Mouse (Mus musculus): Measurements from ENCODE around the gene Gnb3.
A peak's percentile ranks its signal among the peaks of the same experiment; 100 is the strongest.
"Not testable (repeated sequence)": the region's sequence is repeated elsewhere in the genome, so short reads cannot be mapped to it uniquely, and the experiment has no call there.

The Gnb3 gene

GRCm38 (mm10) chr6:124816611-124817010 is 23.5 kb downstream of the Gnb3 start:
- no peak for DNase-seq (ENCODE audit: extremely low spot score, low spot score)

DNA sequence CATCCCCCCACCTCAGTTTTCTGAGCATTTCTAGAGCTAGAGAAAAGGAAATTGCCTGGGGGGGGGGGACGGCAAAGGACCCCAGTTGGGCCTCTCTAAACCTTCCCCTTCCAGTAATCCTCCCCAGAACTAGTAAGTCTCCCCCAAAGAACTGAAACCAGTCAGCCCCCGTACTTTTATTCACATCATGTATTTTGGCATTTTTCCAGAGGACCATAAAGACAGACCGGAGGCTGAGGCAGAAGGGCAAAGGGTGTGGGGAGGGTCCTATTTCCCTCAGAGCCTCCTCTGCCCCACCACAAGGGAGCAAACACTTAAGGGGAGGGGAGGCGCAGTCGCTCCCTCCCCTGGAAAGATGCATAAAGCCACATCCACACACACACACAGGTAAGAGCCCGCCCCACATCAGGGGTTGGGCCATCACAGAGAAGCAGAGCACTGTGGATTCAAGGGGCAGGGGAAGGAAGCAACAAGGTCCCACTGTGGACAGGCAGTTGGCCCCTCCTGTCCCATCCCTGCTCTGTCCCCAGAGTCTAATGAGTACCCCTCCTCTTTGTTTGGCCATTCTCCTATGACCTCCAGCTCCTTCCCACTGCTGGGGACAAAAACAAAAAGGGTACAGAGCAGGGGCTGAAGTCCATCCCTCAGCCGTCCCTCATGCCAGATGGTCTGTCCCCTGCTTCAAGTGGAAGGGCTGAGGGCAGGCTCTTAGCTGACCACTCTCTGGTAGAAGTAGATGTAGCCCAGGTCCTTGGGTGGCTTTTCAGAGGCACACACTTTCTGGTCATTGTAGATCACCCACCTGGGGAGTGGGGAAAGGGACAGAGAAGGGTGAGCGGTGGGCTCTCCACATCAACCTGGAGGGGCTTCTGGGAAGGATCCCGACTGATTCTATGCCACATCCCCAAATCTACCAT is 25.0 kb downstream of the Gnb3 start:
- no peak for DNase-seq (ENCODE audit: extremely low spot score, low spot score)

DNA sequence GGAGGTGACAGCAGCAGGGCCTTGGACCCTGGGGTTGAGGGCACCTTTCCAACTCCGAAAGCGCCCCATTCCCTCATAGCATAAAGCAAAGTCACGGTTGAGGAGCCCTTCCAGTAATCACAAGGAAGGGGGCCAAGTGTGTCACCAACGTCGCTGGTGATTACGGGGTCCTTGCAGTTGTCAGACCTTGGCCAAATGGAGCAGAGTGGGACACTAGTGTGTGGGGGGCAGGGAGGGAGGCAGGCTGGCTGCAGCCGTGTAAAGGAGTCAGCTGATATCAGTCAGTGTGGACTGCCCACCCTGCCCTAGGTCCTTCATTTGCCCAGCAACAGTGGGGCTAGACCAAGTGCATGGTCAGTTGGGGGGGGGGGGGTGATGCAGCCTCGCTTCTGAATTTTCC is 25.6 kb downstream of the Gnb3 start:
- DNase-seq (ENCODE audit: extremely low spot score, low spot score): no peak

- peak; percentile 86 for DNase-seq (ENCODE audit: extremely low spot score, low spot score)
Measured at GRCm38 (mm10) chr6:124813933-124814332, 26.1 kb downstream of the Gnb3 start, which contains the start of gene Tpi1. Tpi1 (minus strand) TSS chr6:124814296.

DNA sequence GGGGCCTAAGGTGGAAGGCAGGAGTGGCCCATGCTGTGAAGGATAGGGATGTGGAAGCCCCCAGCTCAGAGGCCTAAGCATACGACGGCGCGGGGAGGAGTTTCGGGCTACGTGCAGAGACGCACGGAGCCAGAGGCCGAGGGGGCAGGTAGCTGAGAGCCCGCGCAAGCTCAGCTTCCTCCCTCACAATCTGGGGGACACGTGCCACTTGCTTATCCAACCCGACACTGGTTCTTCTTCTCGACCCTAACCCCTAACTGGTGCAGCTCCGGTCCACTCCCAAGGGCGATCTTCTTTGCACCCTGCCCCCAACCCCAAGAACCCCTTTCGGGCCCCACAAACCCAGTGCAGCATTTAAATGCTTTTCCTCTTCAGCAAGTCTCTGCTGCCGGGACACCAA is 26.6 kb downstream of the Gnb3 start:
- DNase-seq (ENCODE audit: extremely low spot score, low spot score): peak; percentile 73

- no peak for DNase-seq (ENCODE audit: extremely low spot score, low spot score)
Measured at GRCm38 (mm10) chr6:124812848-124813247, 27.2 kb downstream of the Gnb3 start.

GRCm38 (mm10) chr6:124811701-124812560 is 28.1 kb downstream of the Gnb3 start:
- DNase-seq (ENCODE audit: extremely low spot score, low spot score): no peak

GRCm38 (mm10) chr6:124811403-124811665 is 28.7 kb downstream of the Gnb3 start:
- DNase-seq (ENCODE audit: extremely low spot score, low spot score): no peak

GRCm38 (mm10) chr6:124810566-124811402 is 29.3 kb downstream of the Gnb3 start:
- DNase-seq (ENCODE audit: extremely low spot score, low spot score): not testable (repeated sequence)

DNA sequence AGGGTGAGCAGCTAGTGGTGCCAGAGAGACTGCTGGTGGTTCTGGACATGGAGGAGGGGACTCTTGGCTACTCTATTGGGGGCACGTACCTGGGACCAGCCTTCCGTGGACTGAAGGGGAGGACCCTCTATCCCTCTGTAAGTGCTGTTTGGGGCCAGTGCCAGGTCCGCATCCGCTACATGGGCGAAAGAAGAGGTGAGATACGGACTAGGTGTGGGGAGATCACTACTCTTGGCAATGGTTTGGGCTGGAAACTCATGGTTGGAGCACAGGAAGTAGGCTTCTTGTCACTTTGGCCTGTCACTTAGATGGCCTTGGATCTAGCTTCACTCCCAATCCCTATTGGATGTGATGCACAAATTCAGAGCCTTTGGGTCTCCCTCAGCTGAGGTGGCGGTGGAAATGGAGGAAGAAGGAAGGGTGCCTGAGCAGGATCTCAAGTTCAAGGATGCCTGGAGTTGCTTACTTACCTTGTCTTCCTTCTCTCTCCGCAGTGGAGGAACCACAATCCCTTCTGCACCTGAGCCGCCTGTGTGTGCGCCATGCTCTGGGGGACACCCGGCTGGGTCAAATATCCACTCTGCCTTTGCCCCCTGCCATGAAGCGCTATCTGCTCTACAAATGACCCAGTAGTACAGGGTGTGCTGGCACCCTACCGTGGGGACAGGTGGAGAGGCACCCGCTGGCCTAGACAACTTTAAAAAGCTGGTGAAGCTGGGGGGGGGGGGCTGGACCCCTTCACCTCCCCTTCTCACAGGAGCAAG is 30.1 kb downstream of the Gnb3 start:
- no peak for DNase-seq (ENCODE audit: extremely low spot score, low spot score)

DNA sequence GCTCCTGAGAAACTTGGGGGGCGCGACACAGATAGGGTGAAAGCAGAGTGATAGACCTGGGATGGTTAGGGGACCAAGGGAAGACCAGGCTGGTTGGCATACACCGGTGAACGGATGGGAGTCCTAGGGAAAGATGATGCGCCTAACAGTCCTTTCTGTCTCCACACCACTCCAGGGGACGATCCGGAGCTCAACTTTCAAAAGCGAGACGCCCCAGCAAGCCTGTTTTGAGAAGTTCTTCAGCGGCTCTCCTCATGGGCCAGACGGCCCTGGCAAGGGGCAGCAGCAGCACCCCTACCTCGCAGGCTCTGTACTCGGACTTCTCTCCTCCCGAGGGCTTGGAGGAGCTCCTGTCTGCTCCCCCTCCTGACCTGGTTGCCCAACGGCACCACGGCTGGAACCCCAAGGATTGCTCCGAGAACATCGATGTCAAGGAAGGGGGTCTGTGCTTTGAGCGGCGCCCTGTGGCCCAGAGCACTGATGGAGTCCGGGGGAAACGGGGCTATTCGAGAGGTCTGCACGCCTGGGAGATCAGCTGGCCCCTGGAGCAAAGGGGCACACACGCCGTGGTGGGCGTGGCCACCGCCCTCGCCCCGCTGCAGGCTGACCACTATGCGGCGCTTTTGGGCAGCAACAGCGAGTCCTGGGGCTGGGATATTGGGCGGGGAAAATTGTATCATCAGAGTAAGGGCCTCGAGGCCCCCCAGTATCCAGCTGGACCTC is 30.9 kb downstream of the Gnb3 start:
- peak; percentile 85 for DNase-seq (ENCODE audit: extremely low spot score, low spot score)

DNA sequence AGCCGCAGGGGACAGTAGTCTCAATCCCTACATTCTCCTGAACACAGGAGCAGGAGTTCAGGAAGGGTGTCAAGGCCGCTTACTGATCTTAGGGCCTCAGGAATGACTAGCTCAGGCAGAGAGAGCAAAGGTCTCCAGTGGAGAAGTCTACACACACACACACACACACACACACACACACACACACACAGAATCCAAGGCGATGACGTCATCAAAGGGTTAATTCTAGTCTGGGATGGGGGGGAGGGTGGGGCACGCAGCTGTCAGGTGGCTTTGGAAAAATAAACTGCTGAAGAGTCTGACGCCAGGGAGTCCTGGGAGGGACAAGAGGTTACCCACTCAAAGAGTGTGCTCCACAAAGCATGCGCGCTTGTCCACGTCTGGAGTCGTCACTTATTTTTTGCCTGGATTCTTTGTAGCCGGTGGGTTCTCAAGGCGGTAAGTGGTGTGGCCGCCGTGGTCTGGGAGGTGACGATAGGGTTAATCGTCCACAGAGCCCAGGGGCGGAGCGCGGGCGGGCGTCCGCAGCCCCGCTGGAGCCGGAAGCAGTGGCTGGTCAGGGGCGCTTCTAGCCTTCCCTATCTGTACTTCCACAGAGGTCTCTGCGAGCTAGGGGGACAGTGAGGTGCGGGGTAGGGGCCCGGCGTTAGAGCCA is 31.6 kb downstream of the Gnb3 start, which contains the start of gene Spsb2:
Gene Spsb2, plus strand, starts transcription at position 304 of the 655 bp plus-strand sequence.
- DNase-seq (ENCODE audit: extremely low spot score, low spot score): peak; percentile 81

- DNase-seq (ENCODE audit: extremely low spot score, low spot score): no peak
Measured at GRCm38 (mm10) chr6:124807986-124808357, 32.1 kb downstream of the Gnb3 start.

DNA sequence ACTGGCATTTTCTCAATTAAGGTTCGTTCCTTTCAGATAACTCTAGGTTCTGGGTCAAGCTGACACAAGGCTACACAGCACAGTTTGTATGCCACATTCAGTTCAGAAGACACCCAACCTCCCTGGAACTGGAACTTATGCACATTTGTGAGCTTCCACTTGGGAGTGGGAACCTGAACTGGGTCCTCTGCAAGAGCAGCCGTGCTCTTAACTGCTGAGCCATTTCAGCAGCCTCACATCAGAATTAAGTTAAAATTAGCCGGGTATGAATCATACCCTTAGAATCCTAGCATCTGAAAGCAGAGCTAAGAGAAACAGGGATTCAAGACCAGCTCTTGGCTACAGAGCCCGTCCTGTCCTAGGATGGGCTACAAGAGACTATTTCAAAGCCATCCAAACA is 32.7 kb downstream of the Gnb3 start:
- no peak for DNase-seq (ENCODE audit: extremely low spot score, low spot score)

DNA sequence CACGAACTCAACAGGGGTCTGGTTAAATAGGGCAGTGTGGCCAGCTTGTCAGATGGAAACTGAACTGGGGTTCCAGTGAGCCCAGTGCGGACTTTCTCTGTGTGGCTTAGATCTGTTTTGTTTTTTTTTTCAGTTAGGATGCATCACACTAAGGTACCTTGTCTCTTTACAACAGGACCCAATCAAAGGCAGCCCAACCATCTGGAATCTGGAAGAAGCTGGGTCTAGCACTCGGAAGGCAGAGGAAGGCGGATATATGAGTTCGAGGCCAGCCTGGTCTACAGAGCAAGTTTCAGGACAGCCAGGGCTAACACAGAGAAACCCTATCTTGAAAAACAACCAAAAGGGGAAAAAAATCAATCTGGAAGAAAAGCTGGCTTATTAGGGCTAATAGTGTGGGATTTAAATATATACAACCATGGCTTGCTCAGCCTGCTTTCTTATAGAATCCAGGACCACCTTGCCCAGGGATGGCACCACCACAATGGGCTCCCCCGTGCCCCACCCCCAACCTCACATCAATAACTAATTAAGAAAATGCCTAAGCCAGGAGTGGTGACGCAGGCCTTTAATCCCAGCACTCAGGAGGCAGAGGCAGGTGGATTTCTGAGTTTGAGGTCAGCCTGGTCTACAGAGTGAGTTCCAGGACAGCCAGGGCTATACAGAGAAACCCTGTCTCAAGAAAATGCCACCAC is 33.5 kb downstream of the Gnb3 start:
- no peak for DNase-seq (ENCODE audit: extremely low spot score, low spot score)

- peak; percentile 91 for DNase-seq (ENCODE audit: extremely low spot score, low spot score)
Measured at GRCm38 (mm10) chr6:124805341-124806321, 34.4 kb downstream of the Gnb3 start.

GRCm38 (mm10) chr6:124804341-124804740 is 35.7 kb downstream of the Gnb3 start:
- DNase-seq (ENCODE audit: extremely low spot score, low spot score): no peak

GRCm38 (mm10) chr6:124803691-124804090 is 36.4 kb downstream of the Gnb3 start:
- not testable (repeated sequence) for DNase-seq (ENCODE audit: extremely low spot score, low spot score)

Measured in neural tube, embryonic 10.5 days (tissue).